Mouse (Mus musculus): Measurements from ENCODE around the gene Pskh1. TPM values are rescaled to one million over a fixed set of nuclear protein-coding genes. Genes with fewer than 3 reads are reported as not detected.

Gene Pskh1
- total RNA-seq, 2 experiments from 2014 or later: 20.9 to 22.5 TPM

DNA sequence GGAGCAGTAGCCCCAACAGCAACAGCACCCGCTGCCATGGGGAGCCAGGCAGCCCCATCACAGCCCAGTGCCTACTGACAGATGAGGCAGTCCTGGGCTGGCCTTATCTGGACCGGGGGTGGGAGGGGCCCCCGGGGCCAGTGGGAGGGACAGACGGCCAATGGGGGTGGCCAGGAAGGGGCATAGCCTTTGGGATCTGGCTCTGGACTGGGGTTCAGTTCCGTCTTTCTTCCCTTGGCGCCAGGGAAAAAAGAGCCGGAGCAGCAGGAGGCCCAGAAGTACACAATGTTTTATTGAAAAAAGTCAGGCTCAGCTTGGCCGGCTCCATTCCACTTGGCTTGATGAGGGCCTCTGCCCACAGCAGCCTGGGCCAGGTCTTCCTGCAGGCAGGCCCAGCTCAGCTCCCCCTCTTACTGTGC, 43.1 kb downstream of the Pskh1 start, which contains the start of gene Lcat:
Gene Lcat, minus strand, starts transcription at position 62 of the 419 bp plus-strand sequence.
- intact Hi-C loops (cut with DNase I): no loop called here
- no peak for DNase-seq

DNA sequence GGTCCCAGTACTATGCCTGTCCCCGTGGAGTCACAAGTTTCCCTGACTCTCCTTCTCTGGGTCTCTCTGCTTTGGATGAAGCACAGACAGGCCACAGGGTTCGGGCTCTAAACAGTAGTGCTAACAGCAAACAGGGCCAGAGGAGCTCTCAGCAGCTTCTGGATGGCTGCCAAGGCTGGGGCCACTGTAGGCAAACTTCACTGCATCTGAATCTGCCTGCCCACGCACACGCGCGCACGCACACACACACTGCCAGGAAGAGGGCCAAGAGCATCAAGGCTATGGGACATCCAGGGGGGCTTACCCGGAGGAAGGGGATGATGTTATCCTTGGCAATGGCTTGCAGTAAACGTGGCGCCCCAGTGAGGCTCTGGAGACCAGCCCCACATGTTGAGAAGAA, 49.1 kb downstream of the Pskh1 start:
- DNase-seq: peak; percentile 73 to 76
- intact Hi-C loops (cut with DNase I): no loop called here

DNA sequence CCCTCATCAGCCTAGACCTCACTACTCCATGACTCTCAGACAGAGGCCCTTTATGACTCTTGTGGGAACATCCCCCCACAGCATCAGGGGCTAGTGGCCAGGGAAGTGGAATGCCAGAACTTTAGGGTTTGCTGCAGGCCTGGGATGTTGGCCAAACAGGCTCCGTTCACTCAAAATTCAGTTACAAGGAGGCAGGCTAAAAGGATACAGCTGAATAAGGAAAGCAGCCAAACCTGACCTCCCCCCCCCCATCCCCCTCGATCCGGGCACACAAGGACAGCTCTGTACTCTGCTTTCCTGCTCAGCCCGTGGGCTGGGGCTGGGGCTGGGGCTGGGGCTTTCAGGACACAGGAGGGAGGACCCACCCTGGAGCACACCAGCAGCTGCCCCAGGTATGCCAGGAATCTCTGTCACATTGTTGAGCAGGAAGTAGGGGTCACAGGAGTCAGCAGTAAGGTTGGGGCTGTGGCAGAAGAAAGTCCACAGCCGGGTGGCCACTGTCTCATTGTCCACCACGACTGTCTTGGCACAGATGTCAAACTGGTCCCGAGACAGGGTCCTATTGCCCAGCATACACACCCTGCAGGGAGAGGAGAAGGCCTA, 50.9 kb downstream of the Pskh1 start:
- intact Hi-C loops (cut with DNase I): no loop called here
- peak; percentile 84 for DNase-seq

DNA sequence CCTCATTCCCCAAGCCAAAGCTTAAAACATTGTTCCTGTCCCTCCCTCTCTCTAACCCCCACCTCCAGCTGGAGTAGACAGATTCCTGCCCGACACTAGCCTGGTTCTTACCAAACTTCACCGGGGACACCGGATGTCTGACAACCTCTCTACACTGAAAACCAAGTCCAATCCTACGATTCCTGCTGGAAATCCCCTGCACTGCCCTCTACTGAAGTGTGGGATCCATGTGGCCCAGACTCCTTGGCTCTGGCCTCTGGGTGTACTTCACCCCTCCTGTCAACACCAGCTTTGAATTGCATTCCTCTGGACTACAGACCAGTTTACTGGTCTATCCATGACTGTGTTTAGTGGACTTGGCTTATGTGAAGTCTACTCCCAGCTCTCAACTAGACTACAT, 56.3 kb downstream of the Pskh1 start:
- DNase-seq: peak; percentile 64 to 79
- intact Hi-C loops (cut with DNase I): no loop called here

DNA sequence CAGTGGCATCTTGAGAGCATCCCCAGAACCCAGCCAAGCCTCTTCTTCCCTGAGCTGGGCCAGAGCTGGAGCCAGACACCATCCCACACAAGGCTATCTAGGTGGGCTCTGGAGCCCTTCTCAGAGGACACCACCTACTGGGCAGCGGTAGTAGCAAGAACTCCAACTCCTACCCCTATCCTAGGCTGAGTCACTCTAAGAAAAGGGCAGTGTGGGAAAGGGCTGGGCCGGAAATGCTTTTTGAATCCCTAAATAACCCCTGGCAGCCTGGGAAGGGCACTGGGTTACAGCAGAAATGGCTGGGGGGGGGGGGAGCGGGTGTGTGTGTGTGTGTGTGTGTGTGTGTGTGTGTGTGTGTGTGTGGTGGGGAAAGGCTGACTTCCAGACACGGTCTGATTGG, 57.6 kb downstream of the Pskh1 start:
- intact Hi-C loops (cut with DNase I): no loop called here
- peak; percentile 79 for DNase-seq

DNA sequence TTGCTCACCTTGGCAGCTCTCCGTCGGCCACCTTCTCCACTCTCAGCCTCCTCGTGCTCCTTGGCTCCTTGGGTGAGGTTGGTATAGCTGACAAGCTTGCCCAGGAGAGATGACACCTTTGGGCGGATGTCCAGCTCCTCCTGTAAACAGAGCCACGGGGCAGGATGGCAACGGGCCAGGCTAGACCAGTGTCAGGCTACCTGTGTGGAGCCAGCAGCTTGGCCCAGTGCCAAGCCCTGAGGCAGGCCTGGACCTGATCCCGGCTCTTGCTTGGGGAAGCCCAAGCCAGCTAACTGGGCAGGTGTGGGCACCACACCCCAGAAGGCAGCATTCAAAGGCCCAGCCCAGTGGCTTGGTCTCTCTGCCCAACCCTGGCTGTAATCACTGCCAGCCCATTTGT, 59.1 kb downstream of the Pskh1 start:
- peak; percentile 65 to 74 for DNase-seq
- intact Hi-C loops (cut with DNase I): no loop called here

DNA sequence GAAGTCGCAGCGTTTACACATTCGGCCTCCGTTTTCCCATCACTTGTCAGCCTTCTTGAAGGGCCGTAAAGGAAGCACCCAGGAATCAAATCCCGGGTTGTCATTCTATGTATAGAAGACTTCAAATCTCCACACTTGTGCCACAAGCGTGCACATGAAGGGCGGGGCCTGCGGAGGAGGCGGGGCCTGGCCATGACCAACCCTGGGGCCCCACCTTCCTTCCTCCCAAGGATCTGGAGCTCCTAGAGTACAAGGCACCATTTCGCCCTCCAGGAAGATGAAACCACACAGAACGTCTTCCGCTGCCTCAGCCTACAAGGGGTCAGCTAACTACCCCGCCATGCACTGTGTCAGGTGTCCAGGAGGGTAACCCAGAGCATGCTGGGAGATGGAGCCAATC, 60.9 kb downstream of the Pskh1 start:
- intact Hi-C loops (cut with DNase I): no loop called here
- no peak for DNase-seq

DNA sequence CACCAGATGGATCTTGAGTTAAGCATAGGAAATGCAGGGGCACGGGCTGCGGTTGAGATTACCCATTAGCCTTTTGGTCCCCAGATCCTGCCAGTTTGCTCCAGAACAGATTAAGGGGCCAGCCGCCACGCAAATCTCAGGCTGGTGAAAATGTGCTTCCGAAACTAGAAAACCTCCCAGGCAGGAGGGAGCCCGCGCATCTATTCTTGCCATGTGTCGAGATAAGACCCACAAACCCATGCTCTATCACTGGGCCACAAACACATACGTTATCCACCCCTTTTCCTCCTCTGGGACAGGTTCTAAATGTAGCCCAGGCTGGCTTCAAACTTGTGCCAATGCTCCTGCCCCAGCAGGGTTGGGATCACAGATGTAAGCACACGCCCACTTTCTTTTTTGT, 61.3 kb downstream of the Pskh1 start:
- DNase-seq: no peak
- intact Hi-C loops (cut with DNase I): no loop called here

DNA sequence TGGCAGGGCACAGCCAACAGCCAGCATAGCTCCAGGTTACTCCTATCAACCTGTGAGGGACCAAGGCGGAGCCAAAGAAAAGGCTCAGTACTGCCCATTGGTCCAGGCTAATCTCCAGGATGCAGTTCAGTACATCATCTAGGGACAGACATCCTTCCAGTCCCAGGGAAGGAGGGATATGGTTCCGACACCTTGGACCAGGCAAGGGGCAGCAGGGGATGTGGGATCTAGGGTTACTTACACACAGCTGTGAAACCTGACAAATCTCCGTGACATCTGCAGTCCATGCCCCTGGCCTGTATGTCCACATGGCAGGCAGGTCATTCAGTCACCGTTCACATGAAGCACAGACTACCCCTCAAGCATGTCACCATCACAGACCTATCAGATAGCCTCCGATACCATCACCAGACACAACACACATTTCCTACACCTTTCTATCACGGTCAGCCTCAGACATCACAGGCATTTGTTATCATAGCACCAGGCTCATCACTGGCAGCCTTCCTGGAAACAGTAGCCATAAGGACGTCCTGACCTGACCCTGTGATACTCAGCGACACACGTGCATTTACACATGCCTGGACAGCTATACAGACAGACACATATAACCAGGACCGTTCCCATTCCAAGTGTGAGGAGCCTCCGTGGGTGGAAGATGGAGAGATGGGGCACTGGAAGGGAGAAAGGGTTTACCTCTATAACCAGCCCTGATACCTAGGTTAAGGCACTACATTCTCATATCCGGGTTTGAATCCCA, 64.4 kb downstream of the Pskh1 start:
- intact Hi-C loops (cut with DNase I): loop anchor here (2.0 kb wide), 1 partner anchor 28 kb away; no protein-coding TSS in a partner anchor
- peak in 1 of 2 experiments; percentile 41 for DNase-seq

DNA sequence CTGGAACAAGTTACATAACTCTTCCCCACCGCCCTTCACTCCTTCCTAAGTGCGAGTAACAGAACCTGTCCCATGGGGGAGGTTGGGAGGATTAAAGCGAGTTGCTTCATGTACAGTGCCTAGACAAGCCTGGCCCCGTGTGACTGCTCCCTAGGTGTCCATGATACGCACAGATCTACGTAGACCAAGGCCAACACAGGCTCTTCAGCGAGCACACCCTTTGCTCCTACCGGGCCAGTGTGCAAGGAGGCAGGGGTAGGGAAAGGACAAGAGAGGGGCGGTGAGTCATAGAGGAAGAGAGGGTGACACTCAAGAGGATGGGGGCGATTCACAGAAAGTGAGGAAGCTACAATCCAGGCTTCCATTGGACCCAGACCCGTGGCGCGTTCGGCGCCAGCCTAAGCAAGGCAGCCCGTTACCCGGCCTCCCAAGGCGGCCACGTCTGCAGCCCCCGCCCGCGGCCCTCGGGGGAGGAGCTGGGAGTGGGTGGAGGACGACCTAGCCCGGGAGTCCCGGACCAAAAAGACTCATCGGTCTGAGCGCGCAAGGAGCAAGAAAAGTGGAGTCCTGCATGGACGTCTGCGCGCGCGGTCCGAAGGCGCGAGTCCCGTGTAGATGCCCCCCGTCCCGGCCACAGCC, 65.1 kb downstream of the Pskh1 start:
- intact Hi-C loops (cut with DNase I): loop anchor here (2.0 kb wide), 1 partner anchor 29 kb away; no protein-coding TSS in a partner anchor
- peak; percentile 71 to 78 for DNase-seq

DNA sequence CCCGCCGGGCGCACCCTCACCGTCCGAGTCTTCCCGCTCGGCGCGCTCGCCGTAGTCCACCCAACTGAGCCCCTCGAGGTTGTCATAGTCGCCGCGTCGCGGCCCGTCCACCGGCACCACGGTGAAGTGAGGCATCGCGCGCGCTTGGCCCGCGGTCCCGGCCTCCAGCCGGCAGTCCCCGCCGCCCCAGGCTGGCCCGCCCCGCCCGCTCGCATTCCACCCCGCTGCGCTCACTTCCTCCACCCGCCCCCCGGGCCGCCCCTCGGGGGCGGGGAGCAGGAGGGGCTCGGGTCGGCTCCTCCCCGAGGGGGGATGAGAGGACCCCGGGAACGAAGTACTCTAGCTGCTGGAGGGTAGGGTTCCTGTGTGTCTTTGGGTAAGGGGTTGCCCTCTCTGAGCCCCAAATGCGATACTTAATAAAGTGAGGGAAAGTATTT, 65.7 kb downstream of the Pskh1 start, which contains the start of gene Slc12a4:
Gene Slc12a4, minus strand, starts transcription at position 193 of the 437 bp plus-strand sequence.
- intact Hi-C loops (cut with DNase I): loop anchor here (2.0 kb wide), 1 partner anchor 29 kb away; no protein-coding TSS in a partner anchor

DNA sequence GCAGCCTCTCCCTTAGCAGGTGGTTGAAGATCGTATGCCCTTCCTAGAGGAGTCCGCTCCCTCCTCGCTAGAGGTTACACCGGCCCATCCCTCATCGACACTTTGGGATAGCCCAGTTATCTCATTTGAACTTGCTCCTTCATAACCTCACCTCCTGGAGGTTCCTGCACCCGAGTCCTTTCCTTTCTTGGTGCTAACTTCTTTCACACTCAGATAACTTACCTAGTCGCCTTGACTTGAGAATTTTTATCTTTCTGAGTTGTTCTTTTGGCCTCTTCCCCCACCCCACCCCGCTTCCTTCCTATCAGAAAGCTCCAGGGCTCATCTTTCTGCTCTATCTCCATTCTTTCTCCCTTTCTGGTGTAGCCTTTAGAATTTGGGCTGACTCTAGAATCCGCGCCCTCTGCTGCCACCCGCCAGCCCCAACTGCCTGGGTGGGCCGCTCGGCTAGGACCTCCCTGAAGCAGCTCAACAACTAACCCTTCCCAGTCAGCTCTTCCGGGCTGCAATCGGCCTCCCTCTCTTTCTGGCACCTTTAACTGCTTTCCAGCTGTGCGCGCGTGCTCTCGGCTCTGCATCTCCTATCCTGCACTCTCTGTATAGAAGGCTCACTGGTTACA, 66.6 kb downstream of the Pskh1 start:
- peak; percentile 68 to 73 for DNase-seq
- intact Hi-C loops (cut with DNase I): no loop called here

More for the DNA sequence above, 65.7 kb downstream of the Pskh1 start, which contains the start of gene Slc12a4:
- DNase-seq: peak; percentile 90

DNA sequence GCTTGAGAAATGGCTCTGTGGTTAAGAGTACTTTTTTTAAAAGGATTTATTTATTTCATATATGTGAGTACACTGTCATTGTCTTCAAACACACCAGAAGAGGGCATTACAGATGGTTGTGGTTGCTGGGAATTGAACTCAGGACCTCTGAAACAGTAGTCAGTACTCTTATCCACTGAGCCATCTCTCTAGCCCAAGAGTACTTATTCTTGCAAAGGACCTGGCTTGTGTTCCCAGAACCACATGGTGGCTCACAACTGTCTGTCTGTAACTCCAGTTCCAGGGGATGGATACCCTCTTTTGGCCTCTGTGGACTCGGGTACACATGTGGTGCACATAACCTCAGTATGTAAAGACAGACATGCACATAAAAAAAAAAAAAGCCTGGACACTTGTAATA, 69.1 kb downstream of the Pskh1 start:
- DNase-seq: no peak
- intact Hi-C loops (cut with DNase I): no loop called here

DNA sequence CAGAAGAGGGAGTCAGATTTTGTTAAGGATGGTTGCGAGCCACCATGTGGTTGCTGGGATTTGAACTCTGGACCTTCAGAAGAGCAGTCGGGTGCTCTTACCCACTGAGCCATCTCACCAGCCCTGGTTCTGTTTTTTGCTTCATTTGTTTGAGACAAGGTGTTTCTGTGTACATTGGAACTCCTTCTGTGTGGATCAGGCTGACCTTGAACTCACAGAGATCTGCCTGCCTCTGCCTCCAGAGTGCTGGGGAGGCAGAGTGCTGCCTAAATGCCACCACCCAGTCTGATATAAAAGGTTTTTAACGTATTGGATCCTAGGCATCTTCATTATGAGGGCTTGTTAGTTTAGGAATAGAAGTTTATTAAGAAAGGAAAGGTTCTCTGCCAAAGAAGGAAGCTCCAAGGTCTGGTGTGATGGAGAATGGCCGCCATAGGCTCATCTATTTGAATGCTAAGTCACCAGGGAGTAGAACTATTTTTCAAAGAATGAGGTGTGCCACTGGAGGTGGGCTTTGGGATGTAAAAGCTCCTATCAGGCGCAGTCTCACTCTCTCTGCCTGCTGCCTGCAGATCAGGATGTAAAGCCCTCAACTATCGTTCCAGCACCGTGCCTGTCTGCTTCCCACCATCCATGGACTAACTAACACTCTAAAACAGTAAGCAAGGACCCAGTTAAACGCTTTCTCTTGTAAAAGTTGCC, 70.9 kb downstream of the Pskh1 start:
- DNase-seq: no peak
- intact Hi-C loops (cut with DNase I): no loop called here

DNA sequence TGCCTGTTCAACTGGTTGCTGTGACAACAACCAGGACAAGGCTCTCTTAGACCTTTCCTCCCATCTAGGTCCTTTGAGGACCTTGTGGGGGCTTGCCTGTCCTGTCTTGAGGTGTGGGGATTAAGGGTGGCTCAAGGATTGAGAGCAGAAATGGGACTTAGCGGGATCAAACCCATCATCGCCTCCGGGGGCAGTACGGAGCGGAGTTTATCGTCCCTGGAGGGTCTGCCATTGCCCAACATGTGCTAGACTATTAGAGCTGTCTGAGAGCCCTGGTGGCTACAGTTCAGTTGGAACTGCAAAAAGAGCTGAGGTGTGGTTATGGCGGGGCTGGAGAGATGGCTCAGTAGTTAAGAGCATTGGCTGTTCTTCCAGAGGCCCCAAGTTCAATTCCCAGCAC, 75.1 kb downstream of the Pskh1 start:
- intact Hi-C loops (cut with DNase I): no loop called here
- no peak for DNase-seq

- no peak for DNase-seq
- intact Hi-C loops (cut with DNase I): no loop called here
Measured at GRCm38 (mm10) chr8:105979325-105979724, 79.1 kb downstream of the Pskh1 start, which contains the start of gene Dpep3. TSS of gene Dpep3 (minus strand) at chr8:105979429.

DNA sequence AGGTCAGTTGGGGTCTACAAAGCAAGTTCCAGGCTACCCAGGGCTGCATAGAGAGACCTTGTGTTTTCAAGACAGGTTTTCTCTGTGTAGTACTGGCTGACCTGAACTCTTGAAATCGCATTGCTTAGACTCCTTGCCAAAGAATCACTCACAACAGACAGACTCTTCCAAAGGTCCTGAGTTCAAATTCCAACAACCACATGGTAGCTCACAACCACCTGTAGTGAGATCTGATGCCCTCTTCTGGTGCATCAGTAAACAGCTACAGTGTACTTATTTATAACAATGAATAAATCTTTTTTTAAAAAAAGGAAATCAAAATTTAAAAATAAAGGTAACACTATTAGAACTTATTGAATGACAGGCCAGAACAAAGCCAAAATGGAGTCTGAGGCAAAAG, 80.9 kb downstream of the Pskh1 start:
- intact Hi-C loops (cut with DNase I): no loop called here
- DNase-seq: no peak

Measured in heart, postnatal 10 days (tissue).